Mouse (Mus musculus): ENCODE results near the gene Slc16a2. TPM values are rescaled to one million over a fixed set of nuclear protein-coding genes. Genes with fewer than 3 reads are reported as not detected.
A peak's percentile ranks its signal among the peaks of the same experiment; 100 is the strongest.

Slc16a2 gene
- 19.9 and 20.6 TPM in 2 replicates for polyA plus RNA-seq (2015; fragmentation: Nextera tagmentation; extraction: Ambion mirVana)

- WGBS, result 9% methylated on average over 17 of the region's 17 CpGs
- Histone ChIP-seq H3K4me2 (ENCODE audit: low read depth, low read length) (peak within 1 kb of the TSS; percentile 82), H3K4me3 (ENCODE audit: low read length) (peak within 1 kb of the TSS; percentile 68), H3K9me3 (replicated peaks; ENCODE audit: control insufficient read depth, low read length) (0 out of 2 replicates have a peak, but pooled peaks cover 4% of the 10 kb centered on the region), H3K4me1 (ENCODE audit: control insufficient read depth, insufficient read depth, low read length) (no peaks in the 10 kb centered on the region), H3K36me3 (ENCODE audit: control insufficient read depth, insufficient read depth) (no peaks in the 10 kb centered on the region), H3K27me3 (ENCODE audit: control insufficient read depth, insufficient read depth, low read length) (peaks cover 47% of the 10 kb centered on the region), H3K9ac (ENCODE audit: low read length) (peak within 1 kb of the TSS; percentile 73), H3K27ac (ENCODE audit: low read length) (peak within 1 kb of the TSS; percentile 87)
- ATAC-seq (replicated peaks; ENCODE audit: extremely low read depth, insufficient read depth, low FRiP score), result peak; percentile 86
Observed at GRCm38 (mm10) chrX:103821832-103822196, at the start of gene Slc16a2. Gene Slc16a2 (minus strand): TSS chrX:103821983.

DNA sequence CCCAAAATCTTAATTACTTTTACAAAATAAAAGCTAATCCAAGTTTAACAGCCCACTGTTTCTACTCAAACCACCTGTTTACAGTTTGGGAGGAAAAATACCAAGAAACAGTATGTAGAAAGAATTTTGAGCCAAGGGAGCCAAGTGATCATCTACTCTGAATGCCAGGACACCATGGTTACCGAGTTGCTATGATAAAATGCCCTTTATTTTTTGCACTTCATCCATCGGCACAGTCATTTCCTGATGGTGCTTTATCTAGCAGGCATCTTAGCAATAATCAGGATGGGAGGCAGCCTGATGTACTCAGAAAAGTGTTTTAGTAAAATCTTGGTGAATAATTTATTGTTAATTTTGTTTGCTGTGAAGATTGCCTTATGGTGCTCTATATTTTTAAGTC, 41.7 kb upstream of the Slc16a2 start:
- no peak for ATAC-seq (replicated peaks; ENCODE audit: extremely low read depth, insufficient read depth, low FRiP score)
- Histone ChIP-seq H3K27me3 (ENCODE audit: control insufficient read depth, insufficient read depth, low read length) (peaks cover 10% of the 10 kb centered on the region; the same call in 1 of the 2 replicates), H3K36me3 (ENCODE audit: control insufficient read depth, insufficient read depth) (no peaks in the 10 kb centered on the region)

DNA sequence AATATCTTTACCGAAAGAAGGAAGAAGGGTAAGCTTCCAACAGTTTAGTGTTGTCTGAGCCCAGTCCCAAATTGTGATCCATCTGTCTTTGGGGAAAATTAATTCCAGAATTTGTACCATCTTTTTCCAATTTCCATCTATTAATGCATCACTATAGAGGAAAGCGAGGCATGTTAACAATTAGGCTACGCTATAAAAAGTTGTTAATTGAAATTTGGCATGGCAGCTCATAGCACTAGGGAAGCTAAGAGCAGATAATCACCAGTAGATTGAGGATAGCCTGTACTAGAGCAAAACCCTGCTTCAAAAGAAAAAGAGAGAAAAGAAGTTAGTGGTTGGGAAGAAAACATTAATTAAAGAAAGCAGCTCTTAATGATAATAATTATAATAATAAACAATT, 41.1 kb upstream of the Slc16a2 start:
- Histone ChIP-seq H3K27me3 (ENCODE audit: control insufficient read depth, insufficient read depth, low read length) (peaks cover 10% of the 10 kb centered on the region; the same call in 1 of the 2 replicates), H3K27ac (ENCODE audit: low read length) (no peak overlapping the region), H3K9me3 (replicated peaks; ENCODE audit: control insufficient read depth, low read length) (no peaks in the 10 kb centered on the region), H3K9ac (ENCODE audit: low read length) (no peak overlapping the region), H3K36me3 (ENCODE audit: control insufficient read depth, insufficient read depth) (no peaks in the 10 kb centered on the region), H3K4me3 (ENCODE audit: low read length) (no peak overlapping the region), H3K4me1 (ENCODE audit: control insufficient read depth, insufficient read depth, low read length) (no peaks in the 10 kb centered on the region), H3K4me2 (ENCODE audit: low read depth, low read length) (no peak overlapping the region)
- ATAC-seq (replicated peaks; ENCODE audit: extremely low read depth, insufficient read depth, low FRiP score), result no peak
- WGBS, result 87% methylated on average over 3 of the region's 3 CpGs

More for the DNA sequence above, 41.7 kb upstream of the Slc16a2 start:
- WGBS, result 51% methylated on average over 2 of the region's 2 CpGs
- Histone ChIP-seq H3K4me2 (ENCODE audit: low read depth, low read length) (no peak overlapping the region), H3K27ac (ENCODE audit: low read length) (no peak overlapping the region), H3K4me1 (ENCODE audit: control insufficient read depth, insufficient read depth, low read length) (no peaks in the 10 kb centered on the region), H3K9ac (ENCODE audit: low read length) (no peak overlapping the region), H3K4me3 (ENCODE audit: low read length) (no peak overlapping the region), H3K9me3 (replicated peaks; ENCODE audit: control insufficient read depth, low read length) (no peaks in the 10 kb centered on the region)

- Histone ChIP-seq H3K4me3 (ENCODE audit: low read length) (no peak overlapping the region), H3K4me2 (ENCODE audit: low read depth, low read length) (no peak overlapping the region), H3K27ac (ENCODE audit: low read length) (no peak overlapping the region), H3K27me3 (ENCODE audit: control insufficient read depth, insufficient read depth, low read length) (peaks cover 15% of the 10 kb centered on the region), H3K36me3 (ENCODE audit: control insufficient read depth, insufficient read depth) (no peaks in the 10 kb centered on the region), H3K4me1 (ENCODE audit: control insufficient read depth, insufficient read depth, low read length) (no peaks in the 10 kb centered on the region), H3K9me3 (replicated peaks; ENCODE audit: control insufficient read depth, low read length) (no peaks in the 10 kb centered on the region), H3K9ac (ENCODE audit: low read length) (no peak overlapping the region)
- ATAC-seq (replicated peaks; ENCODE audit: extremely low read depth, insufficient read depth, low FRiP score), result no peak
- WGBS, result 41% methylated on average over 2 of the region's 2 CpGs
Observed at GRCm38 (mm10) chrX:103845266-103845665, 23.5 kb upstream of the Slc16a2 start.

DNA sequence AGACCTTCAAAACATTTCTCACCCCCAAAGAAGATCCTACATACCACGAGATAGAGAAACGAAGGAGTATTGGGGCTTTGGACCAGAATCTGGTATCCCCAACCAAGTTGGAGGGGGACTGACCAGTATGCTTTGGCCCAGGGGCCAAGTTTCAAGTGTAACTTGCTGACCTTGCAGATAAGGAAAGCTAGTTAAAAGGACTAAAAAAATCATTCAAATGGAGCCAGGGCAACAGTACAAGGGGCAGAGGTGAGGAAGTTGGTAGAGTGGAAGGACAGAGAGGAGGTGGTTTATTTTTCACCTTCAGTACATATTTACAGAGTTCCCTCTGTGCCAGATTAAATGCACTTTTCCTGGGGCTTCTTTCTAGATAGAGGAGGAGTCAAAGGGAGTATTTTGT, 7.1 kb upstream of the Slc16a2 start:
- Histone ChIP-seq H3K27me3 (ENCODE audit: control insufficient read depth, insufficient read depth, low read length) (peaks cover 15% of the 10 kb centered on the region), H3K9me3 (replicated peaks; ENCODE audit: control insufficient read depth, low read length) (peaks cover 5% of the 10 kb centered on the region), H3K4me1 (ENCODE audit: control insufficient read depth, insufficient read depth, low read length) (no peaks in the 10 kb centered on the region), H3K4me3 (ENCODE audit: low read length) (no peak overlapping the region), H3K9ac (ENCODE audit: low read length) (no peak overlapping the region), H3K4me2 (ENCODE audit: low read depth, low read length) (no peak overlapping the region), H3K27ac (ENCODE audit: low read length) (no peak overlapping the region), H3K36me3 (ENCODE audit: control insufficient read depth, insufficient read depth) (no peaks in the 10 kb centered on the region)
- ATAC-seq (replicated peaks; ENCODE audit: extremely low read depth, insufficient read depth, low FRiP score), result no peak
- WGBS, result 84% methylated on average over 2 of the region's 2 CpGs

GRCm38 (mm10) chrX:103822271-103822811, 558 bp upstream of the Slc16a2 start:
- peaks cover 42% of the 10 kb centered on the region for H3K27me3 ChIP-seq (ENCODE audit: control insufficient read depth, insufficient read depth, low read length)
- peak overlapping the region; percentile 82 for H3K4me2 ChIP-seq (ENCODE audit: low read depth, low read length)
- 9% methylated on average over 18 of the region's 20 CpGs for WGBS
- H3K9ac ChIP-seq (ENCODE audit: low read length), result peak overlapping the region; percentile 73
- ATAC-seq (replicated peaks; ENCODE audit: extremely low read depth, insufficient read depth, low FRiP score), result peak; percentile 63
- no peaks in the 10 kb centered on the region for H3K4me1 ChIP-seq (ENCODE audit: control insufficient read depth, insufficient read depth, low read length)
- H3K4me3 ChIP-seq (ENCODE audit: low read length), result peak overlapping the region; percentile 68
- H3K36me3 ChIP-seq (ENCODE audit: control insufficient read depth, insufficient read depth), result no peaks in the 10 kb centered on the region
- H3K27ac ChIP-seq (ENCODE audit: low read length), result peak overlapping the region; percentile 87
- H3K9me3 ChIP-seq (replicated peaks; ENCODE audit: control insufficient read depth, low read length), result 0 out of 2 replicates have a peak, but pooled peaks cover 4% of the 10 kb centered on the region

DNA sequence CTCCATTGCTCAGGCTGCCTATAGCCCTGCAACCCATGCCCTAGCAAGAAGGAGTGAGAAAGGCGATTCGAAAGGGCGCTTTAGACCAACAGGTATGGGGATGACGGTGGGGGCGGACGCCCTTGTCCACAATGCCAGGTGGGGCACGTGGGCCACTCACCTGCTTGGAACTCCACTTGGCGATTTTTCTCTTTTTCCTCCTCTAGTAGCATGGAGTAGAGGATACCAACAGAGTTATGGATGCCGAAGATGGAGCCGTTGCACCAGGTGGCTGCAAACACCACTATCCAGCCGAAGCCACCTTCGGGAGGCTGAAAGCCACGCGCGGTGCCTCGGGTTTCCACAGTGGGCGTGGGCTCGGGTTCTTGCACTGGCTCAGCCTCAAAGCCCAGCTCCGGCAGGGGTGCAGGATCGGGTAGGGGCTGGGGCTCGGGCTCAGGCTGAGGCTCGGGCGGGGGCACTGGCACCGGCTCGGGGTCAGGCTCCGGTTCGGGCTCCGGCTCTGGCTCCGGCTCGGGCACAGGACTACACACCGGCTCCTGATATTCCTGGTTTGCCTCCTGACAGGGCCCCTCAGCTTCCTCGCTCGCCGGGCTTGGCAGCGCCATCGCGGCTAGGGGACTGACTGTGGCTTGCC, 470 bp downstream of the Slc16a2 start:
- WGBS, result 15% methylated on average over 37 of the region's 37 CpGs
- H3K27ac ChIP-seq (ENCODE audit: low read length), result peak overlapping the region; percentile 47
- H3K27me3 ChIP-seq (ENCODE audit: control insufficient read depth, insufficient read depth, low read length), result peaks cover 47% of the 10 kb centered on the region

DNA sequence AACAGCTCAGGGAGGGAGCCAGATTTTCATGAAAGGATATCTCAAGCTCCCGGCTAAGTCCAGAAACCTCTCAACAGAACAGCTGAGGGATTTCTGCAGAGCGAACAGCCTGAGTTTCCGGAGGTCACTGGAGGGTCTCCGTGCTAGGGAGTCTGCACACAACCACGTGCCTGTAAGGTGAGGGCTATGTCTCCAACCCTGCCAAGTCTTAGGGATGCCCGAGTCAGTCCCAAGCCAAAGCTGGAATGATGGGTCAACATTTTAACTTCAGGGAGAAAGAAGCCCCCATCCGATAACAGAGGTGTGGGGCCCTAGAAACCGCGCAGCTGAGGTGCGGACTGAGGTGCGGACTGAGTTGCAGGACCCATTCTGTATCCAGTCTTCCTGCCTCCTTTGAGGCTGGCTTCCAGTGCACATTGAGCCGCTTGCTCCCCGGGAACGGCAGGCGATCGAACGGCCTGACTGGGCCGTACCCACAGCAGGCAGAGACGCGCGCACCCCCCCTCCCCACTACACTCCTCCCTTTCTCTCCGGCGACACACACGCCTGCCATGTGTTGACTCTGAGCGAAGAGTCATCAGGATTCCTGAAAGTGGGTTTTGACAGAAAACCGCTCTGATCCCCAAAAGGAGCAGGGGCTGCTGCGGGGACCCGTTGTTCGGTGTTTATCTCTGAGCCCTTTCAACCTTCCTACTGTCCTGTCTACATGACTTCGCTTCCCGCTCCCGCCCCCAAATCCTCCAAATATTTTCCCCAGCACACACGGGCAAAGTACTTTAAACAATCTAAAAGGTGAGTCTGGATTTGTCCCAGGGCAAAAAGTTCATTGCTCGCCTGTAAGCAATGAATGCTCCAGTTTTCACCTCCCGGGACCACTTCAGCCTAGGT, 1.2 kb downstream of the Slc16a2 start:
- 0 out of 2 replicates have a peak, but pooled peaks cover 4% of the 10 kb centered on the region for H3K9me3 ChIP-seq (replicated peaks; ENCODE audit: control insufficient read depth, low read length)
- no peak for ATAC-seq (replicated peaks; ENCODE audit: extremely low read depth, insufficient read depth, low FRiP score)
- 14% methylated on average over 31 of the region's 35 CpGs for WGBS

More for the DNA sequence above, 470 bp downstream of the Slc16a2 start:
- Histone ChIP-seq H3K9me3 (replicated peaks; ENCODE audit: control insufficient read depth, low read length) (0 out of 2 replicates have a peak, but pooled peaks cover 4% of the 10 kb centered on the region), H3K4me3 (ENCODE audit: low read length) (peak overlapping the region; percentile 68), H3K4me1 (ENCODE audit: control insufficient read depth, insufficient read depth, low read length) (no peaks in the 10 kb centered on the region), H3K4me2 (ENCODE audit: low read depth, low read length) (peak overlapping the region; percentile 82), H3K36me3 (ENCODE audit: control insufficient read depth, insufficient read depth) (no peaks in the 10 kb centered on the region), H3K9ac (ENCODE audit: low read length) (peak overlapping the region; percentile 67)
- ATAC-seq (replicated peaks; ENCODE audit: extremely low read depth, insufficient read depth, low FRiP score), result no peak; the same call in 1 of the 2 replicates

More for the DNA sequence above, 1.2 kb downstream of the Slc16a2 start:
- Histone ChIP-seq H3K27me3 (ENCODE audit: control insufficient read depth, insufficient read depth, low read length) (peaks cover 47% of the 10 kb centered on the region), H3K4me2 (ENCODE audit: low read depth, low read length) (peak overlapping the region; percentile 82), H3K4me1 (ENCODE audit: control insufficient read depth, insufficient read depth, low read length) (no peaks in the 10 kb centered on the region), H3K36me3 (ENCODE audit: control insufficient read depth, insufficient read depth) (no peaks in the 10 kb centered on the region), H3K9ac (ENCODE audit: low read length) (peak overlapping the region; percentile 67), H3K27ac (ENCODE audit: low read length) (no peak overlapping the region), H3K4me3 (ENCODE audit: low read length) (peak overlapping the region; percentile 68)
